Mouse (Mus musculus): ENCODE results near the gene Vmp1. TPM values are rescaled to one million over a fixed set of nuclear protein-coding genes. Genes with fewer than 3 reads are reported as not detected.

Vmp1 gene
- total RNA-seq, 2 experiments from 2014 or later, result 106 to 139 TPM

Small RNA genes lying within 50 kb of the gene (microRNA-seq; reads per million reads assigned to microRNA genes)
- gene Mir21a (ENCODE audit: borderline number of aligned reads in 2 of 2), result 5,695 to 43,766 reads per million in 2 experiments

Other genes starting within 250 kb of the Vmp1 start
- 10 to 100 TPM; 32.2 to 42.1 TPM for gene Rnft1, start 199.2 kb downstream of the Vmp1 start, total RNA-seq (2021)
- 10 to 100 TPM; 31.9 to 43.7 TPM for gene Rps6kb1, start 139.0 kb downstream of the Vmp1 start, total RNA-seq (2021)
- 1 to 10 TPM; 6.2 to 7.7 TPM for gene Tubd1, start 138.8 kb downstream of the Vmp1 start, total RNA-seq (2021)
- gene Ptrh2, start 149 bp upstream of the Vmp1 start, total RNA-seq (2021), result 10 to 100 TPM; 12.4 to 12.7 TPM
- 100 to 1,000 TPM; 258 to 298 TPM for gene Cltc, start 73.7 kb upstream of the Vmp1 start, total RNA-seq (2021)
- 10 to 100 TPM; 21.2 to 27.0 TPM for gene Dhx40, start 123.9 kb upstream of the Vmp1 start, total RNA-seq (2021)